8 mouse cellular contexts compared by ENCODE assay signal in the genomic region with DNA sequence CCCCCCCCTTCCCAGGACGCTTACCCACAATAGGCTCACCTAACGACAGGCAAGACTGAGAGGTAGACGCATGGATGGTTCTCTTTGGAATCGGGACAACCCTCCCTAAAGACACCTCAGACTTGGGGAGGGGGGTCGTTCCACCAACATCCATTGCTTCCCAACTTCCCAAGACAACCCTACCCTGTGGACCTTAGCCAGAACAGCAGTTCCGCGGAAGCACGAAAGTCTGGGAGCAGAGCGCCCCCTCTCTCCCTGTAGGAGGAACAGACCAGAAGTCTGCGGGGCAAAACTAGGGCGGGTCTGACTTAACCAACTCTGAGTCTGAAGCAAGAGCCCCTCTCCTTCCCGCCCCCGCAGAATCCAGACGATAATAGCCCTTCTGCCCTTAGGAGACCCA. TPM values are rescaled to one million over a fixed set of nuclear protein-coding genes. Genes with fewer than 3 reads are reported as not detected.
A peak's percentile ranks its signal among the peaks of the same experiment; 100 is the strongest.
DNase-seq lines count a peak whose midpoint lies in the region; ATAC-seq and TF ChIP-seq lines count a peak whose summit lies in the region.

No protein-coding gene starts in this region.

- H3K4me3 ChIP-seq in intestine, embryonic 14.5 days (ENCODE audit: low read depth, low read length), result no peak overlapping the region
- no peak overlapping the region for H3K4me3 ChIP-seq in intestine, embryonic 15.5 days (replicated peaks)
- H3K4me3 ChIP-seq in hindbrain, postnatal 0 days (ENCODE audit: low read length), result no peak overlapping the region
- H3K4me3 ChIP-seq in lung, embryonic 15.5 days, result no peak overlapping the region

- peaks cover 7% of the 10 kb centered on the region for H3K4me1 ChIP-seq in intestine, embryonic 14.5 days (replicated peaks; ENCODE audit: control insufficient read depth, insufficient read depth, low read length)
- H3K4me1 ChIP-seq in intestine, embryonic 15.5 days (replicated peaks), result peaks cover 21% of the 10 kb centered on the region
- H3K4me1 ChIP-seq in hindbrain, postnatal 0 days (ENCODE audit: insufficient read depth, low read length), result peaks cover 7% of the 10 kb centered on the region
- H3K4me1 ChIP-seq in lung, embryonic 15.5 days, result peaks cover 21% of the 10 kb centered on the region

- TF ChIP-seq CTCF in hindbrain, postnatal 0 days (IDR thresholded peaks at IDR 0.05; ENCODE audit: low read depth), result peak; percentile 79

- H3K4me2 ChIP-seq in intestine, embryonic 14.5 days (ENCODE audit: low read length), result no peak overlapping the region
- H3K4me2 ChIP-seq in intestine, embryonic 15.5 days (replicated peaks), result no peak overlapping the region
- H3K4me2 ChIP-seq in hindbrain, postnatal 0 days (ENCODE audit: low read depth, low read length), result no peak overlapping the region
- H3K4me2 ChIP-seq in lung, embryonic 15.5 days, result peak overlapping the region; percentile 100; the same call in 1 of the 2 replicates

- peak; percentile 61 for DNase-seq in intestine, embryonic 14.5 days (ENCODE audit: low spot score)
- peak; percentile 85 for DNase-seq in ZHBTc4 (ENCODE audit: low read depth, low spot score)
- peak; percentile 38 for DNase-seq in embryo, embryonic 9.5 days (ENCODE audit: extremely low spot score)
- DNase-seq in hindbrain, postnatal 0 days (ENCODE audit: low spot score), result peak; percentile 81
- DNase-seq in skeletal muscle tissue, adult 2 months (ENCODE audit: low read depth, low spot score), result peak; percentile 16
- no peak for DNase-seq in thymus, postnatal 36 days

- WGBS in intestine, embryonic 14.5 days, result 6% methylated on average over 13 of the region's 14 CpGs
- WGBS in intestine, embryonic 15.5 days, result 8% methylated on average over 14 of the region's 14 CpGs
- WGBS in hindbrain, postnatal 0 days, result 4% methylated on average over 13 of the region's 14 CpGs
- WGBS in lung, embryonic 15.5 days, result 7% methylated on average over 14 of the region's 14 CpGs

- H3K9ac ChIP-seq in intestine, embryonic 14.5 days (ENCODE audit: low read length), result no peak overlapping the region
- no peak overlapping the region for H3K9ac ChIP-seq in intestine, embryonic 15.5 days
- H3K9ac ChIP-seq in hindbrain, postnatal 0 days (replicated peaks; ENCODE audit: low read length), result no peak overlapping the region
- H3K9ac ChIP-seq in lung, embryonic 15.5 days, result no peak overlapping the region

- ATAC-seq in intestine, embryonic 14.5 days (replicated peaks; ENCODE audit: low FRiP score, low TSS enrichment, low read depth), result no peak
- ATAC-seq in intestine, embryonic 15.5 days, result no peak
- peak; percentile 40 for ATAC-seq in hindbrain, postnatal 0 days
- ATAC-seq in lung, embryonic 15.5 days (ENCODE audit: borderline replicate concordance, extremely low read depth, low FRiP score, low TSS enrichment), result no peak

- H3K27ac ChIP-seq in intestine, embryonic 14.5 days (ENCODE audit: low read depth), result no peak overlapping the region
- no peak overlapping the region for H3K27ac ChIP-seq in intestine, embryonic 15.5 days
- no peak overlapping the region for H3K27ac ChIP-seq in hindbrain, postnatal 0 days
- no peak overlapping the region for H3K27ac ChIP-seq in lung, embryonic 15.5 days

- no peaks in the 10 kb centered on the region for H3K9me3 ChIP-seq in intestine, embryonic 14.5 days (ENCODE audit: control insufficient read depth, low read length)
- H3K9me3 ChIP-seq in intestine, embryonic 15.5 days, result no peaks in the 10 kb centered on the region
- H3K9me3 ChIP-seq in hindbrain, postnatal 0 days (ENCODE audit: low read length), result no peaks in the 10 kb centered on the region
- no peaks in the 10 kb centered on the region for H3K9me3 ChIP-seq in lung, embryonic 15.5 days

- H3K36me3 ChIP-seq in intestine, embryonic 14.5 days (ENCODE audit: control insufficient read depth, insufficient read depth, low read length), result no peaks in the 10 kb centered on the region
- H3K36me3 ChIP-seq in intestine, embryonic 15.5 days, result no peaks in the 10 kb centered on the region
- no peaks in the 10 kb centered on the region for H3K36me3 ChIP-seq in hindbrain, postnatal 0 days (ENCODE audit: insufficient read depth, low read length)
- H3K36me3 ChIP-seq in lung, embryonic 15.5 days, result no peaks in the 10 kb centered on the region

- H3K27me3 ChIP-seq in intestine, embryonic 14.5 days (replicated peaks; ENCODE audit: control insufficient read depth, insufficient read depth, low read length), result peaks cover 68% of the 10 kb centered on the region
- peaks cover 60% of the 10 kb centered on the region for H3K27me3 ChIP-seq in intestine, embryonic 15.5 days (replicated peaks)
- 0 out of 2 replicates have a peak, but pooled peaks cover 22% of the 10 kb centered on the region for H3K27me3 ChIP-seq in hindbrain, postnatal 0 days (ENCODE audit: insufficient read depth, low read length)
- peaks cover 73% of the 10 kb centered on the region for H3K27me3 ChIP-seq in lung, embryonic 15.5 days

RNA-seq across cellular contexts. Expression of gene Inhbb, which starts 1.5 kb away (rescaled TPM):
- 0.05 and 0.08 TPM in 2 replicates for polyA plus RNA-seq in intestine, embryonic 14.5 days (2014; fragmentation: Nextera tagmentation; extraction: Ambion mirVana)
- polyA plus RNA-seq in intestine, embryonic 15.5 days (2015; fragmentation: Nextera tagmentation; extraction: Ambion mirVana), result 0.11 and 0.16 TPM in 2 replicates
- total RNA-seq in hindbrain, postnatal 0 days (2014; rRNA removed), result 7.1 and 9.9 TPM in 2 replicates
- polyA plus RNA-seq in hindbrain, postnatal 0 days (2015; fragmentation: Nextera tagmentation; extraction: Ambion mirVana), result 3.3 and 3.4 TPM in 2 replicates
- polyA plus RNA-seq in lung, embryonic 15.5 days (2015; fragmentation: Nextera tagmentation; extraction: Ambion mirVana), result 0.30 and 0.34 TPM in 2 replicates

Comparison
In these comparisons a context has a peak if more than half of its experiments do, and no peak if none do; other contexts are left out.
1. DNase-seq: peak in intestine, embryonic 14.5 days (single experiment), ZHBTc4 (single experiment), embryo, embryonic 9.5 days (single experiment), hindbrain, postnatal 0 days (single experiment) and skeletal muscle tissue, adult 2 months (single experiment); none in thymus, postnatal 36 days (0 of 2).